Mouse (Mus musculus) B cell, adult 2 months (primary cell): ENCODE measurements at regions not wholly inside any gene's neighbourhood (a gene's known extent, or its start where the extent isn't known, plus 50 kb on each side); places are given as distances from the start of the nearest gene placed in this dataset.
"Not testable (repeated sequence)": the region's sequence is repeated elsewhere in the genome, so short reads cannot be mapped to it uniquely, and the experiment has no call there.

Source experiments
- DNase-seq, 2 experiments: peaks; one replicate each; pipeline ENCODE4 v3.0.0; 2022

GRCm38 (mm10) chr2:51682177-51682576, 54.9 kb downstream of the Tas2r134 start:
- DNase-seq: no peak

DNA sequence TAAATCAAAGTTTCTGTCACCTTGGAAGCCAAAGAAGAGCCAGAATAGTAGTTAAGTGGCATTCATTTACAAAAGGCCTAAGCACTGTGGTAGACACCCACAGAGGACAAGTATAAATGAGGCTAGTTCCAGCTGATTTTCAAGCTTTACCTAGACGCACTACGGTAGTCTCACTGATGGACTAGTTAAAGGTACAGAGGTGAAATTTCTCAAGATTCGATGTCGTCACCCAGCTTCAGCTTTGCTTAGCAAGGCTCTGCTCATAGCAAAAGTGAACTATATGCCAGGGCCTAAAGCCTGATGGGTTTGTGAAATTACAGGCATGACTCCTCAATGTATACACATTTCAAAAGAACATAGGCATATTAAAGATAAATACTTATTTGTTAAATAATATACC, 55.4 kb downstream of the Tas2r134 start:
- no peak for DNase-seq

DNA sequence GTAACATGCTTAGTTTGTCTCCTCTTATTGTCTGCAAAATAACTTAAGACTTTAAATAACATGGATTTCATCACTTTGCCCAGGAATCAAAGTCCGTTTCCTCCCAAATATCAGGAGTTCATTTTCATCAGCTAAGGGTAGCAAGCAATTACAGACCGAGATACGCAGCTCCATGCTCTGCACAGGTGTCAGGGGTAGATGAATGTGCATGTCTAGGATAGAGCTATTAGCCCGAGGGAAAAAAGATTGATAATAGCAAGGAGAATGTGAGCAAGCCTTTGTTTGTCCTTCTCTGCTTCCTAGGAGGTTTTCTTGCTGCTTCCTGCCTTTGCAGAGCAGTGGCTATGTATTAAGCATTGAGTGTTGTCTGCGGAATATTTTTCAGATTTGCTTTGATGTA, 77.8 kb downstream of the Tas2r134 start:
- no peak for DNase-seq

- no peak for DNase-seq
These were observed 81.4 kb downstream of the Tas2r134 start for GRCm38 (mm10) chr2:51708701-51709100.

DNA sequence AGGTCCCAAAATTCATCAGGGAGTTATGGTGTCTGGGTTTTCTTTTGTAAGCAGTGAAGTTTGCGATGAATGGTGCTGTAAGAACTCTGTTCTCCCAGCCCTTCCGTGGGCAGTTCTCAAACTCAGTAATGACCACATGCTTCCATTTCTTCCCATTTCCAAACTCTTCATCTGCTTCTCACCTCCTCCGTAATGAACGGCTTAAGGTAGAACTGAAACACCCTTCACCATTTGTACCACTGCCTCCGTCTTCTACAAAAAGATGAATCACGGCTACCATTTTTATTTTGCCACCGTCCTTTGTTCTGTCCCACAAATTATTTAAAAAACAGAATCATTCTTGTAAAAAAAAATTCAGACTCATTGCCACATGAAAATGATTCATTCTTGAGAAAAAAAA, 85.3 kb downstream of the Tas2r134 start:
- DNase-seq: no peak

GRCm38 (mm10) chr2:51730805-51731204, 103.5 kb downstream of the Tas2r134 start:
- DNase-seq: no peak

DNA sequence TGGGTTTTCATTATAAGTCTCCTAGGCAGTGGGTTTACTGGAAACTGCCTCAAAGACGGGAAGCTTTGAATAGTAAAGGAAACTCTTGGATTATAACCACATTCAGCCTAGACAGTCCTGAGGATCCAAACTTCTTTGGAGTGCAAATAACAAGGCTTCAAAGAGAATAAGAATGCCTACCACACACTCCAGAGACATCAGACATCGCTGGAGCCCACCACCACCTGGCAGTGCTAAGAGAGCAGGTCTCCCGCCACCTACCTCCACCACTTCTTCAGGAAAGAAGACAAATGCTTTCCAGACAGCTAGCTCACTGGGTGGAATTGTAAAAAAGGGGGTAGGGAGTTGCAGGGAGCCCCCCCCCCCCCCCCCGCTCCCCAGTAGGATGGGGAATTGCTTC, 104.4 kb downstream of the Tas2r134 start:
- no peak for DNase-seq

GRCm38 (mm10) chr2:51732355-51732754, 105.0 kb downstream of the Tas2r134 start:
- DNase-seq: no peak

DNA sequence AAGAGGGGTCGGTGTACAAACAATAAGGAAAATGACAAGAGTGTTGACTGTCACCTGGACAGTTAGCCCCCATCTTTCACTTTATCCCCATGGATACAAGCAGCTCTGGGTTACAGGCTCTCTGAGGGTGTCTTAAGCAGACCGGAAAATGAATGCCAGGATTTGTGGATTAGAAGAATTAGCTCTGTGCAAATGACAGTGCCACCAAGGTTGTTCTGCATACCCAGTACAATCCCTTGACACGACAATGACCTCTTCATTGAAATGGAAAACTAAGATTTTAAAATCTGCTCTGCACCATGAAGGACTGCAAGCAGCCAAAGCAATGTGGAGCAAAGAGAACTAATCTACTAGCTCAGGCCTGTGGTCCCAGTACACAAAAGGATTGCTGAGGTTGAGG, 105.9 kb downstream of the Tas2r134 start:
- no peak for DNase-seq

DNA sequence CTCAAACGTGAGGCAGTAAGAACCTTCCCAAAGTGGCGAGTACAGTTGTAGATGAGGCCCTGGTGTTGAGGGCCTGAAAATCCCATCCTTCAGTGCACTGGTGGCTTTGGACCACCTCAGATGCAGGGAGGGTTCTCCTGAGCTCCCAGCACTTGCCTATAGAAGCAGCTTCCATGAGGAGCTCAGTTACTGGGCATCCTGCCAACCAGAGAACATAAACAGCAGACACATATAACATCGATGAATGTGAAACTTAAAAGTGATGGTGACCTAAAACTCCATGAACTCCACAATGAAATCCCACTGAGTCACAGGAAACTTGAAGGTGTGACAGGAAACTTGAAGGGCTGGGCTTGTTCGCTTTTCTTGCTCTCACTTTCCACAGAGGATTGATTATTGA, 109.1 kb downstream of the Tas2r134 start:
- DNase-seq: no peak

GRCm38 (mm10) chr2:51747675-51748319, 120.5 kb downstream of the Tas2r134 start:
- no peak for DNase-seq

- DNase-seq: no peak
These were observed 121.9 kb downstream of the Tas2r134 start for GRCm38 (mm10) chr2:51749247-51749646.

GRCm38 (mm10) chr2:51752941-51753564, 125.7 kb downstream of the Tas2r134 start:
- DNase-seq: no peak

DNA sequence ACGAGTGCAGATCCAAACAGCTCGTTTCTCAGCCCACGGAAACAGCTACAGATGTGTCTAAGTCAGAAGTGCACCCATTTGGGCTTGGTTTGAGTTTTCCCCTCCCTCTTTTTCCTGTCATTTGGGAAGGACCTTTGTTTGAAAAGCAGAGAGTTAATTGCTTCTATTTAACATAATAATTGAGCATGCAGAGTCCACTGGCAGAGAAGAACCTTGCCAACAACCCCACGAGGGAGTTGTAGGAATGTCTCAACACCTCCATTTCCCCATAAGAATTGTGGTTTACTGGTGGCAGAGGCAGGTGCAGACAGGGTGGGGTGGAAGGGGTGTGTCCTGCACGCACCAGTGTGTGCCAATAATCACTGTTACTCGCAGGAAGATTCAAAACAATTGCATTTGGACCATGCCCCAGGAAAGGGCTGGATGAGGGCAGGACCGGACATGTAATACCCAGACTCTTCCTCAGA, 126.3 kb downstream of the Tas2r134 start:
- no peak for DNase-seq

GRCm38 (mm10) chr2:51757361-51757760, 130.1 kb downstream of the Tas2r134 start:
- no peak for DNase-seq

DNA sequence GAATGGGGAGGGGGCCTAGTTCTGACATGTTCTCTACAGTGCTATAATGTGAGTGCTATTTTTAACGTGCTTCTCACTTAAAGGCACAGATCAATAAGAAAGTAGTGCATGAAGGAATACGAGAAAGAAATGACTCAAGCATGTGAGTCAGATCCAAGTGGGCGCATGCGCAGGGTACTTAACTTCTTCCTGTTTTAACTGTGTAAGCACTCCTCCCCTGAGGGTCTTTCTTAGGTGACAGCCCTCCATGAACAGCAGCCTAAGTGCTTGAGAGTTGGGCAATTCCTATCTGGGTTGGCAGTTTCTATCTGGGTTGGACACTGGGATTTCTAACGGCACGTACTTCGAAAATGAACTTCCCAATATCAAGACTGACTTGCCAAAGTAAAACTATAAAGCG, 130.8 kb downstream of the Tas2r134 start:
- no peak for DNase-seq

GRCm38 (mm10) chr2:51762866-51763265, 135.6 kb downstream of the Tas2r134 start:
- no peak for DNase-seq

DNA sequence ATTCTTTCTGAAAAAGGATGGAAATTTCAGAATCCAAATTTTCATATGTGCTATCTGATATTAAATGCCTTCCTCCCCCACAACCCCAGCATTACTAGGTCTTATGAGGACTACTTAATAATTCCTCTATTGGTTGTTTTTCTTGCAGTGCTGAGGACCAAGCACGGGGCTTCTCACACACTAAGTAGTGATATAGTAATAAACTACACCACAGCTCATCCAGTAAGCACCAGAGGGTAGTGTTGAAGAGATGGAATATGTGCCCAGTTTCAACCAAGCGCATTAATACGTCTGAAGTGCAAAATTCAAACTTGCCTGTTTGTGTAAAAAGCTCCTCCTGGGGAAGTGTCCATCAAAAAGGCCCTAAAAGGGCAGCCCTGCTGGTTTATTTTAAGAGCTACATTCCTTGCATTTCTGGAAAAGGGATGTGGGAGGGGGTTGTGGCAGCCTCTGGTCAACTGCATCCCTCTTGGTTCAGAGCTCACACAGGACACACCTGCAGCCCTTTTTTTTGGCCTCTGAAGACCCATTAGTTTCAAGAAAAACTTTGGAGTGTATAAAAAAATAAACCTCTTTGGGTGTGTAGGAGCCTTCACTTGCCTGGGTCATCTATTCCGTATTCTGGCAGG, 140.3 kb downstream of the Tas2r134 start:
- no peak for DNase-seq

GRCm38 (mm10) chr2:51768298-51769271, 141.3 kb downstream of the Tas2r134 start:
- DNase-seq: no peak

DNA sequence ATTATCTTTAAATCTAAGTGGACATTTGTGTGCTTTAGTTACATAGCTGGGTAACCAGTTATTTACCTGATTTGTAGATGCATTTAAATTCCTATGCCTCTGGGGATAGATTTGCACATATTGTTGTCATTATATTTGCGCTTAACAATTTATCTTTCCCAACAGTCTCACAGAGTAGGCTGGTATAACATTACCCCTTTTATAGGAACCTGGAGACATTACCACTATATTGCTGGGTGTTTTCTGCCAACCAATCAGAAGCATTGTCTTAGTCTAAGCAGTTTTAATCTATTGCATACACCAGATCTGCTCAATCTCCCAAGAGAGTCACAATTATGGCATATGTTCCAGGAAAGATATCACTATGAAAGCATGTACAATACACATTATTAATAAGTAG, 149.8 kb downstream of the Rbm43 start:
- DNase-seq: no peak

GRCm38 (mm10) chr2:51788896-51789295, 146.1 kb downstream of the Rbm43 start:
- DNase-seq: no peak

- not testable (repeated sequence) for DNase-seq
These were observed 141.7 kb downstream of the Rbm43 start for GRCm38 (mm10) chr2:51793291-51793690.

DNA sequence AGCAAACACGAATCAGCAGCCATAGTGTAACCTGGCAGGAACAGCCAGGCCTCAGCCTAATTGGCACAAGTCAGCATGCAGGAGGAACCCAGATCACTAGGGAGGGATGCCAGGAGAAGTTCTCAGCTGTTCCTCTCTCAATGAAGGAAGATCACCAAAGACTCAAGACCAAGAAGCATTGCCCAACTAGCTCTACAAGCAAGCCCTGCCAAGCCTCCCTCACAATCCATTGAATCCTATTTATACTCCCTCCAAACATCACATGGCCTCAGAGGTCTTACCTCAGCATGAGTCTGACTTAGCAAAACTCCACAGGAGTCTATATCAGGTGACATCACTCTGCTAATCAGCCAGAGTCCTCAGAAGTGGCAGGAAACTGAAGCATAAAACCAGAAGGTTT, 135.1 kb downstream of the Rbm43 start:
- no peak for DNase-seq
